Mouse (Mus musculus): ENCODE measurements around the gene 6430548M08Rik. TPM values are rescaled to one million over a fixed set of nuclear protein-coding genes. Genes with fewer than 3 reads are reported as not detected.

Gene 6430548M08Rik
- polyA plus RNA-seq, 2 experiments: 0.83 to 2.5 TPM

GRCm38 (mm10) chr8:120188510-120188909, 74.6 kb downstream of the 6430548M08Rik start:
- H3K9me3 ChIP-seq (ENCODE audit: control insufficient read depth, low read length): no peaks in the 10 kb centered on the region
- H3K4me1 ChIP-seq (replicated peaks; ENCODE audit: control insufficient read depth in 2 of 2, insufficient read depth in 2 of 2, low read length in 1 of 2): no peaks in the 10 kb centered on the region
- H3K9ac ChIP-seq (replicated peaks): no peak overlapping the region
- whole genome bisulfite sequencing (ENCODE audit: insufficient replicate concordance): 54% methylated on average over 6 of the region's 6 CpGs
- H3K4me3 ChIP-seq (ENCODE audit: insufficient read depth in 1 of 2, low read depth in 2 of 2, low read length in 2 of 2): no peak overlapping the region
- H3K27ac ChIP-seq: no peak overlapping the region
- H3K4me2 ChIP-seq (ENCODE audit: low read depth): no peak overlapping the region
- no peak for TF ChIP-seq CTCF (IDR thresholded peaks at IDR 0.05; ENCODE audit: low read depth)
- no peak for TF ChIP-seq EP300 (IDR thresholded peaks at IDR 0.05; ENCODE audit: low read depth)
- no peaks in the 10 kb centered on the region for H3K36me3 ChIP-seq (replicated peaks; ENCODE audit: control insufficient read depth, insufficient read depth, low read depth)
- DNase-seq (ENCODE audit: low read depth in 3 of 3, low spot score in 3 of 3) (no peak), ATAC-seq (ENCODE audit: insufficient read depth) (no peak)
- no peaks in the 10 kb centered on the region for H3K27me3 ChIP-seq (ENCODE audit: control insufficient read depth, insufficient read depth, low read length)

- Histone ChIP-seq H3K4me1 (replicated peaks; ENCODE audit: control insufficient read depth in 2 of 2, insufficient read depth in 2 of 2, low read length in 1 of 2) (no peaks in the 10 kb centered on the region), H3K9me3 (ENCODE audit: control insufficient read depth, low read length) (no peaks in the 10 kb centered on the region), H3K4me2 (ENCODE audit: low read depth) (no peak overlapping the region), H3K36me3 (replicated peaks; ENCODE audit: control insufficient read depth, insufficient read depth, low read depth) (no peaks in the 10 kb centered on the region), H3K9ac (replicated peaks) (no peak overlapping the region), H3K4me3 (ENCODE audit: insufficient read depth in 1 of 2, low read depth in 2 of 2, low read length in 2 of 2) (no peak overlapping the region), H3K27ac (no peak overlapping the region), H3K27me3 (ENCODE audit: control insufficient read depth, insufficient read depth, low read length) (no peaks in the 10 kb centered on the region)
- DNase-seq (ENCODE audit: low read depth in 3 of 3, low spot score in 3 of 3) (no peak), ATAC-seq (ENCODE audit: insufficient read depth) (no peak)
- no peak for TF ChIP-seq CTCF (IDR thresholded peaks at IDR 0.05; ENCODE audit: low read depth)
- TF ChIP-seq EP300 (IDR thresholded peaks at IDR 0.05; ENCODE audit: low read depth): no peak
- 65% methylated on average over 6 of the region's 6 CpGs for WGBS (ENCODE audit: insufficient replicate concordance)
Observed at GRCm38 (mm10) chr8:120189440-120189839, 75.5 kb downstream of the 6430548M08Rik start.

- WGBS (ENCODE audit: insufficient replicate concordance): 65% methylated on average over 17 of the region's 17 CpGs
Observed at GRCm38 (mm10) chr8:120190107-120190809, 76.3 kb downstream of the 6430548M08Rik start.

GRCm38 (mm10) chr8:120190810-120191413, 77.0 kb downstream of the 6430548M08Rik start:
- no peak overlapping the region for H3K27ac ChIP-seq
- H3K4me3 ChIP-seq (ENCODE audit: insufficient read depth in 1 of 2, low read depth in 2 of 2, low read length in 2 of 2): no peak overlapping the region

More at GRCm38 (mm10) chr8:120190107-120190809, 76.3 kb downstream of the 6430548M08Rik start:
- no peak overlapping the region for H3K9ac ChIP-seq (replicated peaks)
- no peak for TF ChIP-seq CTCF (IDR thresholded peaks at IDR 0.05; ENCODE audit: low read depth)
- no peak for TF ChIP-seq EP300 (IDR thresholded peaks at IDR 0.05; ENCODE audit: low read depth)
- DNase-seq (ENCODE audit: low read depth in 3 of 3, low spot score in 3 of 3): no peak
- H3K27ac ChIP-seq: no peak overlapping the region
- H3K4me3 ChIP-seq (ENCODE audit: insufficient read depth in 1 of 2, low read depth in 2 of 2, low read length in 2 of 2): no peak overlapping the region
- no peaks in the 10 kb centered on the region for H3K36me3 ChIP-seq (replicated peaks; ENCODE audit: control insufficient read depth, insufficient read depth, low read depth)
- H3K4me1 ChIP-seq (replicated peaks; ENCODE audit: control insufficient read depth in 2 of 2, insufficient read depth in 2 of 2, low read length in 1 of 2): no peaks in the 10 kb centered on the region
- H3K27me3 ChIP-seq (ENCODE audit: control insufficient read depth, insufficient read depth, low read length): no peaks in the 10 kb centered on the region
- H3K9me3 ChIP-seq (ENCODE audit: control insufficient read depth, low read length): no peaks in the 10 kb centered on the region
- H3K4me2 ChIP-seq (ENCODE audit: low read depth): no peak overlapping the region
- no peak for ATAC-seq (ENCODE audit: insufficient read depth)

GRCm38 (mm10) chr8:120191633-120192032, 77.7 kb downstream of the 6430548M08Rik start:
- TF ChIP-seq EP300 (IDR thresholded peaks at IDR 0.05; ENCODE audit: low read depth) (no peak), CTCF (IDR thresholded peaks at IDR 0.05; ENCODE audit: low read depth) (no peak)
- Histone ChIP-seq H3K4me2 (ENCODE audit: low read depth) (no peak overlapping the region), H3K4me3 (ENCODE audit: insufficient read depth in 1 of 2, low read depth in 2 of 2, low read length in 2 of 2) (no peak overlapping the region)

More at GRCm38 (mm10) chr8:120190810-120191413, 77.0 kb downstream of the 6430548M08Rik start:
- Histone ChIP-seq H3K36me3 (replicated peaks; ENCODE audit: control insufficient read depth, insufficient read depth, low read depth) (no peaks in the 10 kb centered on the region), H3K4me2 (ENCODE audit: low read depth) (peak overlapping the region; percentile 39), H3K9ac (replicated peaks) (no peak overlapping the region), H3K27me3 (ENCODE audit: control insufficient read depth, insufficient read depth, low read length) (no peaks in the 10 kb centered on the region), H3K4me1 (replicated peaks; ENCODE audit: control insufficient read depth in 2 of 2, insufficient read depth in 2 of 2, low read length in 1 of 2) (no peaks in the 10 kb centered on the region), H3K9me3 (ENCODE audit: control insufficient read depth, low read length) (no peaks in the 10 kb centered on the region)
- peak; percentile 67; the same call in 1 of the 2 replicates for ATAC-seq (ENCODE audit: insufficient read depth)
- DNase-seq (ENCODE audit: low read depth in 3 of 3, low spot score in 3 of 3): no peak
- TF ChIP-seq EP300 (IDR thresholded peaks at IDR 0.05; ENCODE audit: low read depth) (no peak), CTCF (IDR thresholded peaks at IDR 0.05; ENCODE audit: low read depth) (no peak)
- 45% methylated on average over 20 of the region's 20 CpGs for WGBS (ENCODE audit: insufficient replicate concordance)

More at GRCm38 (mm10) chr8:120191633-120192032, 77.7 kb downstream of the 6430548M08Rik start:
- DNase-seq (ENCODE audit: low read depth in 3 of 3, low spot score in 3 of 3): no peak
- Histone ChIP-seq H3K4me1 (replicated peaks; ENCODE audit: control insufficient read depth in 2 of 2, insufficient read depth in 2 of 2, low read length in 1 of 2) (no peaks in the 10 kb centered on the region), H3K9me3 (ENCODE audit: control insufficient read depth, low read length) (no peaks in the 10 kb centered on the region), H3K36me3 (replicated peaks; ENCODE audit: control insufficient read depth, insufficient read depth, low read depth) (no peaks in the 10 kb centered on the region), H3K27ac (no peak overlapping the region), H3K27me3 (ENCODE audit: control insufficient read depth, insufficient read depth, low read length) (no peaks in the 10 kb centered on the region), H3K9ac (replicated peaks) (no peak overlapping the region)
- WGBS (ENCODE audit: insufficient replicate concordance): 44% methylated on average over 5 of the region's 5 CpGs
- ATAC-seq (ENCODE audit: insufficient read depth): no peak
